Mouse (Mus musculus) neural tube, embryonic 14.5 days (tissue): Measurements from ENCODE around the gene Mutyh. TPM values are rescaled to one million over a fixed set of nuclear protein-coding genes. Genes with fewer than 3 reads are reported as not detected.

Experiments
- polyA plus RNA-seq: library from polyadenylated mRNA; unstranded; fragments of >200 nt; fragmentation: Nextera tagmentation; extraction: Ambion mirVana; gene quantifications from 2 replicates; pipeline ENCODE4 v1.2.1, GENCODE M21; 2014

Gene Mutyh
- polyA plus RNA-seq, 1 experiment from 2014 or later: 4.8 TPM

Other genes with a start within 250 kb of the Mutyh start
- gene Ccdc17, start 211.1 kb upstream of the Mutyh start, polyA plus RNA-seq: 5.7 and 6.0 TPM in 2 replicates
- gene Nasp, start 179.8 kb upstream of the Mutyh start, polyA plus RNA-seq: 90.6 and 105 TPM in 2 replicates
- gene Akr1a1, start 156.0 kb upstream of the Mutyh start, polyA plus RNA-seq: 710 and 714 TPM in 2 replicates
- 311 and 387 TPM in 2 replicates for gene Prdx1, start 122.2 kb upstream of the Mutyh start, polyA plus RNA-seq
- gene Mmachc, start 99.3 kb upstream of the Mutyh start, polyA plus RNA-seq: 16.1 and 18.6 TPM in 2 replicates
- 8.4 and 9.0 TPM in 2 replicates for gene Ccdc163, start 99.2 kb upstream of the Mutyh start, polyA plus RNA-seq
- gene Tesk2, start 86.8 kb upstream of the Mutyh start, polyA plus RNA-seq: 2.8 and 3.7 TPM in 2 replicates
- gene Toe1, start 83 bp upstream of the Mutyh start, polyA plus RNA-seq: 28.8 and 29.5 TPM in 2 replicates
- gene Hpdl, start 14.0 kb downstream of the Mutyh start, polyA plus RNA-seq: 1.5 and 2.7 TPM in 2 replicates
- gene Zswim5, start 69.7 kb downstream of the Mutyh start, polyA plus RNA-seq: 6.4 and 8.1 TPM in 2 replicates
- gene Urod, start 186.7 kb downstream of the Mutyh start, polyA plus RNA-seq: 56.0 and 59.0 TPM in 2 replicates
- 19.3 and 22.6 TPM in 2 replicates for gene Hectd3, start 187.6 kb downstream of the Mutyh start, polyA plus RNA-seq
- gene Eif2b3, start 211.7 kb downstream of the Mutyh start, polyA plus RNA-seq: 54.6 and 54.9 TPM in 2 replicates